Mouse (Mus musculus) lung, postnatal 0 days (tissue): ENCODE data around the gene Atp2b4.

Experiments
- CTCF ChIP-seq: IDR thresholded peaks from 2 replicates; pipeline ENCODE4 v1.5.1; 2016; ENCODE audit warnings: antibody characterized with exemption, mild to moderate bottlenecking
- EP300 ChIP-seq: IDR thresholded peaks from 2 replicates; pipeline ENCODE4 v1.6.1; 2016; ENCODE audit warnings: antibody characterized with exemption, mild to moderate bottlenecking, control low read depth

GRCm38 (mm10) chr1:133821144-133821543, 20.3 kb upstream of the Atp2b4 start:
- no peak for TF ChIP-seq CTCF
- no peak for TF ChIP-seq EP300
